Mouse (Mus musculus): Measurements from ENCODE around the gene Tmem223.

Gene Tmem223

DNA sequence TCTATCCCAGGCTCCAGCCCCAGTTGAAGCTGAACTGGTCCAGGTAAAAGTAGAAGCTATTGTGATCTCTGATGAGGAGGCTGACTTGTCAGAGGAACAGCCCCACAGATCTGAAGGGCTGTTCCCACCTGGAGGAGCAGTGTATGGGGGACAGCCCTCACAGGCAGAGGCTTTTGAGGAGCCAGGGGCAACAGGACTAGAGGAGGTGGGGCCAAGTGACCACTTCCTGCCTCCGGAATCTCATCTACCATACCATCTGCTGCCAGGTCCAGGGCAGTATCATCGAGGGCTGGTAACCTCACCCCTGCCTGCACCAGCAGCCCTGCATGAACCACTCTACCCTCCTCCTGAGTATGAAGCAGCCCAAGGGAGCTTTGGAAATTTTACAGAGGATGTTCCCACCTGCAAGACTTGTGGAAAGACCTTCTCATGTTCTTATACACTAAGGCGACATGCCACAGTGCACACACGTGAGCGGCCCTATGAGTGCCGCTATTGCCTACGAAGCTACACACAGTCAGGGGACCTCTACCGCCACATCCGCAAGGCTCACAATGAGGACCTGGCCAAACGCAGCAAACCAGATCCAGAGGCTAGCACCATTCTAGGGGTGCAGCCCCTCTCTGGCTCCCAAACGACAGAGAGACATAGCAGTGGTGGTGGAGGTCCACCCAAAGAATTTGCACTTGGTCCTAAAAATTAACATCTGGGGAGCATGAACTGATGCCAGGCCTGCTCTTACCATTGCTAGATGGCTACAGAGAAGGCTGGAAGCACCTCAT, 33.3 kb downstream of the Tmem223 start:
- DNase-seq, result no peak

GRCm38 (mm10) chr19:8806810-8807209, 36.0 kb downstream of the Tmem223 start:
- DNase-seq, result no peak

- no peak for DNase-seq
Measured at GRCm38 (mm10) chr19:8815812-8816211, 45.0 kb downstream of the Tmem223 start.

DNA sequence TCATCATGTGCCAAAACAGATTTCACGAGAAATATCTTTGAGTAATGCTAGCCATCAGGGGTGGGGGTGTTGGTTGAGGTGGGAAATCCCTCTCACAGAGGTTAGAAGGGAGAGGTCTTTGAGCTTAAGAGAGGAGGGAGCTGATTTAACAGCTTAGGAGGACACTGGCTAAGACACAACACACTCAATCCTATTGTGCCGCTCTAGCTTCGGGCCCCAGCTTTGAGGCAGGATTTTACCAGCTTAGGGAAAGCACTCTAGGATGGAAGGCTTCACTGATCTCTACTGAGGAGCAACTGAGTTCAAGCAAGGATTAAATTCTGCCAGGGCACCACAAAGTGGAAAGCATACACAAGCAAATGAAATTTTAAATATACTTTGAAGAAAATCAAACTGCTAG, 46.2 kb downstream of the Tmem223 start:
- no peak for DNase-seq

DNA sequence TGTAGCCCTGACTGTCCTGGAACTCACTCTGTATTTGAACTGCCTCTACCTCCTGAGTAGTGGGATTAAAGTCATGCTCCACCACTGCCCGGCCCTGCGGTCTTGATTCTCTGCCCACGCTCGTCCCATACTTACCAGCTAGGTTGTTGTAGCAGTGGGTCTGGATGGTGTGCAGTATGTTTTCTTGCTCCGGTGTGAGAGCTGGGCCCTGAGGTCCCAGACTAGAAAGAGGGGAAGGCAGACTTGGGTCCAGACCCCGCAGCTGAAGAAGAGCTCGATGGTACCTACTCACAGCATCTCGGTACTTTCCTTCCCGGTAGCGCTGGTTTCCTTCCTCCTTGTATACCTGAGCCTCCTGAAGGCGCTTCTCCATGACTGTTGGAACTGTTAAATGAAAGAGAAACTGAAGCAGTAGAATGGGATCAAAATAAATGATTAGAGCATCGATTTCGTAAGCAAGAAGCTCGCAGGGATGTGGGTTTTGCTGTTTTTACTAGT, 47.6 kb downstream of the Tmem223 start:
- DNase-seq, result no peak

GRCm38 (mm10) chr19:8818801-8819595, 48.2 kb downstream of the Tmem223 start, which contains the start of gene Ttc9c:
TSS of gene Ttc9c (minus strand) at chr19:8819333.
- DNase-seq, result peak; percentile 99

DNA sequence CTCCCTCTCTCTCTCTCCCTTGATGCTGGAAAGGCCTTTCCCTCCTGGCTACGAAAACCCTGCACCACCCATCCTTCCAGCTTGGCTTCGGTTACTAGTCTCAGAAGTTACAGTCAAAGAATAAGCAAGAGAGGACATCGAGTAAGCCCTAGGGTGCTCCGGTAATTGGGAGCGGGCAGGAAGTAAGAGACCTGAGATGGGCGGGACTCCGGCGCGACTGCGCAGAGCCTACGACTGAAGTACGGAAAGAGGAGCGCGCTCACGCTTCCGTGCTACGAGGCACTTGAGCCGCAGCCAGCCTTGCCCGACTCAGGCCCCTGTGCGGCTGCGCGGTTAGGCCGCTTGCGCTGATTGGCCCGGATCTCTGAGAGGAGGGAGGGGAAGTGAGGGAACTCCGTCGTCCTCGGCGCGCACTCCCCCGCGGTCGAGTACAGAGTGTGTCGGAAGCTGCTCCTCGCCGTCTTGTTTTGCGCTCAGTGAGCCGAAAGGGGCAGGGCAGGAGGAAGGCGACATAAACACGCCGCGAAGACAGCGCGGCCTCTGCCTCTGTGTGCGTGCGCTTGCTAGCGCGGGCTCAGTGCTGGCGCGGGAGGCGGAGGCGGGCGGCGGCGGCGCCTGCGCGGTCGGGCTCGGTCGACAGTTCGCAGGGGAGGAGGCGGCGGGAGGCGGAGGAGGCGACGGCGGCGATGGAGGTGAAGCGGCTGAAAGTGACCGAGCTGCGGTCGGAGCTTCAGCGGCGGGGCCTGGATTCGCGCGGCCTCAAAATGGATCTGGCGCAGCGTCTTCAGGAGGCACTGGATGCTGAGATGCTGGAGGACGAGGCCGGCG, 49.0 kb downstream of the Tmem223 start, which contains the start of gene Hnrnpul2:
Hnrnpul2 (plus strand) TSS at position 415 of the 828 bp plus-strand sequence.
- DNase-seq, result peak; percentile 99

DNA sequence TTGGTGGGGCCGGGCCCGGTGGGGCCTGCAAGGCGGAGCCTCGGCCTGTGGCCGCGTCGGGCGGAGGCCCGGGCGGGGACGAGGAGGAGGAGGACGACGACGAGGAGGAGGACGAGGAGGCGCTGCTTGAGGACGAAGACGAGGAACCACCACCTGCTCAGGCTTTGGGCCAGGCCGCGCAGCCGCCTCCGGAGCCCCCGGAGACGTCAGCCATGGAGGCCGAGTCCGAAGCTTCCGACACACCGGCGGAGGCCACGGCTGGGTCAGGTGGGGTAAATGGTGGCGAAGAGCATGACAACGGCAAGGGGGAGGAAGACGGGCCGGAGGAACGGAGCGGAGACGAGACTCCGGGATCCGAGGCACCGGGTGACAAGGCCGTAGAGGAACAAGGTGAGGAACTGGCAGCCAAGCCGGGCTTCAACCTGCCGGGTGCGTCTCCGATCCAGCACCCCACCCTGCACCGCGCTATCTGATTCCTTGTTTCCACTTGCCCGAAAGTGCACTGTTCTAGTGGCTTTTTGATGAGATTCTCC, 49.7 kb downstream of the Tmem223 start:
- no peak for DNase-seq

DNA sequence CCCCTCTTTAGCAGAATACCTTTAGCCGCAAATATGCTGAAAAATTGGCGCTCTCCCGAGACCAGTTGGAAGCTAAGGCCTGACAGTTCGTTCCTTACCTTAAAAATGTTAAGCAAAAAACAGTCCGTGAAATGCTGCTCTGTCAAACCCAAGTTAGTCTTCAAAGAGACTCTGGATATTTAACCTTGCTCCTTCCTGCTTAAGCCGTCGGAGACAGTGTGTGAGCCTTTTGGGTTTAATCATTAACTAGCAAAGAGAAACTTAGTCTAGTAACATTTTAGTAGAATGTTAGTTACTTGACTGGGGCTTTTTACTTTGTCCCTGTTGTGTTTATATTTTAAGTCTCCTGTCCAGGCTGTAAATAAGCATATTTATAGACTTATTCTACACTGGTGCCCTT, 50.4 kb downstream of the Tmem223 start:
- DNase-seq, result no peak

Data from embryo, embryonic 11 days (tissue).